Mouse (Mus musculus): ENCODE results near the gene Rfesd.

The Rfesd gene

GRCm38 (mm10) chr13:75981901-75982300 is 36.6 kb downstream of the Rfesd start:
- DNase-seq (ENCODE audit: low spot score): no peak

- DNase-seq (ENCODE audit: low spot score): no peak
Observed at GRCm38 (mm10) chr13:75976649-75977048, 41.9 kb downstream of the Rfesd start.

DNA sequence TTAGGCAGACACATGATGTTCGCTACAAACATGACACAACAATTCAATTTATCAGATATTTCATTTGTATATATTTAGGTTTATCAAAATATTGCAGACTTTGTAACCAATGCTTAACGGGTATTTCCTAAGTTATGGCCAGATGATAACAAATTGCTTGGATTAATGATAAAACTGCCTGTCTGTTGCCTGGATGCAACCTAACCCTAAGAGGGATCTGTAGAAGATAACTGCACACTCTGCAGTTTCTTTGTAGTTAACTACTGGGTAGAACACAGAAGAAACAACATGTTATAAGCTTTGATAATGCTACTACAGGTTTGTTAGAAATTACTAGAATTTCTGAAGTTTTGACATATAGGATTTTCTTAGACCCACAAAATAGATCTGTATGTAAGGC is 42.3 kb downstream of the Rfesd start:
- DNase-seq (ENCODE audit: low spot score): no peak

GRCm38 (mm10) chr13:75975629-75976028 is 42.9 kb downstream of the Rfesd start:
- peak; percentile 38 for DNase-seq (ENCODE audit: low spot score)

GRCm38 (mm10) chr13:75974481-75974880 is 44.0 kb downstream of the Rfesd start:
- DNase-seq (ENCODE audit: low spot score): no peak

GRCm38 (mm10) chr13:75966850-75967249 is 51.7 kb downstream of the Rfesd start, which contains the start of gene Spata9:
Gene Spata9 (plus strand): TSS chr13:75967150.
- no peak for DNase-seq (ENCODE audit: low spot score)

- no peak for DNase-seq (ENCODE audit: low spot score)
Observed at GRCm38 (mm10) chr13:75955357-75955992, 63.0 kb downstream of the Rfesd start.
